Mouse (Mus musculus): ENCODE data around the gene Olfr9. TPM values are rescaled to one million over a fixed set of nuclear protein-coding genes. Genes with fewer than 3 reads are reported as not detected.

Olfr9 gene
- total and polyA plus RNA-seq, 3 experiments, result not detected

DNA sequence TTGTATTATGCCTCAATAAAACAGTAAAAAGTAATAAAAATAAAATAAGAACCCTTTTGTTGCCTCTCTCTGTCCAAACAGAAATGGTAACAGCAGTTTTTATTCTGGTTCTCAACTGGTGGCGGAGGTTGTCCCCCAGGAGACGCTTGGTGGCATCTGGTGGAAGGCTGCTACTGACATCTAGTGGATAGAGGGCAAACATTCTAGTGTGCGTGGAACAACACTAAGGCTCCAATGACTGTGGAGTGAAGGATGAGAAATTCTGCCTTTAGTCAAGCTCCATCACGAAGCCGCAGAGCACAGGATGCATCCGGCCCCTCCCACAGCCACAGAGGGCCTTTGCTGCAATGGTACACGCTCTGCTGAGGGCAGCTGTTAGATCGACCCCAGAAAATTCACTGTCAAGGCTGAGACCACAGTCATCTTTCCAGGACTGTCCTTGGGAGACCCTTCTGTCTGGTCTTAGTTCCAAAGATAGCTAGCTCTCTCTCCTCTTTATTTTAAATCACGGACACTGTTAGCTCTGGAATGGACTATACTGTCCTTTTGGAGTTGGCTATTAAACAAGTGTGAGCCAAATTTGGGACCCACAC, 11.6 kb upstream of the Olfr9 start:
- dilution Hi-C loops (cut with MboI; ENCODE audit: extremely low pct_ligation_motif_present, extremely low pct_unique_long_range_greater_than_20kb, low sequenced_read_pairs), result no loop called here
- H3K4me2 ChIP-seq (ENCODE audit: insufficient read depth, low read depth, poor library complexity, severe bottlenecking), result 0 out of 2 replicates have a peak overlapping the region, but pooled peaks have one; percentile 32
- no peaks in the 10 kb centered on the region for H3K79me2 ChIP-seq (replicated peaks; ENCODE audit: control insufficient read depth, extremely low read depth, insufficient read depth, poor library complexity, severe bottlenecking)
- H3K27me3 ChIP-seq (replicated peaks), result no peaks in the 10 kb centered on the region
- no peak overlapping the region for H3K27ac ChIP-seq (ENCODE audit: insufficient read depth, low read depth)
- peak; percentile 50 for DNase-seq (ENCODE audit: extremely low read depth)
- in situ Hi-C loops (cut with MboI; ENCODE audit: low pct_ligation_motif_present, low pct_unique_long_range_greater_than_20kb, low sequenced_read_pairs), result no loop called here
- no peaks in the 10 kb centered on the region for H3K36me3 ChIP-seq (replicated peaks in 1 of 2; ENCODE audit: control insufficient read depth in 1 of 2, insufficient read depth in 1 of 2, low read length in 1 of 2)
- no peak overlapping the region for H3K9ac ChIP-seq (ENCODE audit: insufficient read depth, low read depth)
- no peak for TF ChIP-seq E2F4 (IDR thresholded peaks at IDR 0.05; ENCODE audit: insufficient replicate concordance, low read depth, low read length)
- TF ChIP-seq UBTF (IDR thresholded peaks at IDR 0.05; ENCODE audit: low read depth, low read length), result no peak
- TF ChIP-seq USF1 (IDR thresholded peaks at IDR 0.05; ENCODE audit: low read depth, low read length), result no peak
- TF ChIP-seq CHD1 (IDR thresholded peaks at IDR 0.05; ENCODE audit: low read depth, low read length), result no peak
- no peak for TF ChIP-seq HCFC1 (IDR thresholded peaks at IDR 0.05; ENCODE audit: low read depth, low read length)
- no peak for TF ChIP-seq ZNF384 (IDR thresholded peaks at IDR 0.05; ENCODE audit: low read depth, low read length)
- no peak for TF ChIP-seq SIN3A (IDR thresholded peaks at IDR 0.05; ENCODE audit: low read length)
- peak; percentile 90 for TF ChIP-seq RAD21 (IDR thresholded peaks at IDR 0.05; ENCODE audit: low read depth, low read length)
- TF ChIP-seq USF2 (conservative IDR thresholded peaks at IDR 0.05; ENCODE audit: low read depth, low read length), result no peak
- no peak for TF ChIP-seq ETS1 (conservative IDR thresholded peaks at IDR 0.05; ENCODE audit: low read depth, low read length)
- peak; percentile 63 for TF ChIP-seq SMC3 (IDR thresholded peaks at IDR 0.05; ENCODE audit: low read depth, low read length)
- no peak for TF ChIP-seq MAZ (IDR thresholded peaks at IDR 0.05; ENCODE audit: low read depth, low read length)
- no peak for TF ChIP-seq IRF4 (IDR thresholded peaks at IDR 0.05; ENCODE audit: low read depth, low read length)
- no peak for TF ChIP-seq TBP (conservative IDR thresholded peaks at IDR 0.05; ENCODE audit: low read depth, low read length)
- TF ChIP-seq MXI1 (IDR thresholded peaks at IDR 0.05; ENCODE audit: low read depth, low read length), result no peak
- TF ChIP-seq NRF1 (IDR thresholded peaks at IDR 0.05; ENCODE audit: low read depth, low read length), result no peak
- peak; percentile 50 to 91; a peak in 3 of 4 replicates for TF ChIP-seq CTCF (conservative IDR thresholded peaks at IDR 0.05 in 1 of 2, IDR thresholded peaks at IDR 0.05 in 1 of 2; ENCODE audit: low read depth in 2 of 2, low read length in 2 of 2)
- TF ChIP-seq PAX5 (IDR thresholded peaks at IDR 0.05; ENCODE audit: low read length), result no peak
- no peak for TF ChIP-seq CHD2 (IDR thresholded peaks at IDR 0.05; ENCODE audit: low read length)
- TF ChIP-seq BHLHE40 (IDR thresholded peaks at IDR 0.05; ENCODE audit: low read depth, low read length), result no peak
- H3K4me1 ChIP-seq (ENCODE audit: control insufficient read depth in 1 of 2, insufficient read depth in 2 of 2), result peaks cover 0 to 12% of the 10 kb centered on the region in 2 experiments; a peak in 2 of 4 replicates
- H3K9me3 ChIP-seq (replicated peaks; ENCODE audit: low read length), result no peaks in the 10 kb centered on the region
- H3K4me3 ChIP-seq (replicated peaks in 1 of 3; ENCODE audit: low read depth in 2 of 3, low read length in 2 of 3, poor library complexity in 1 of 3), result no peak overlapping the region

All from CH12.LX (cell line).